Mouse (Mus musculus) skeletal muscle tissue, adult 2 months (tissue): Measurements from ENCODE around the gene Pygo2.

Source experiments
- DNase-seq: peaks from one replicate; pipeline ENCODE4 v3.0.0-alpha.2; 2012; ENCODE audit warnings: low read depth, low spot score

Gene Pygo2

DNA sequence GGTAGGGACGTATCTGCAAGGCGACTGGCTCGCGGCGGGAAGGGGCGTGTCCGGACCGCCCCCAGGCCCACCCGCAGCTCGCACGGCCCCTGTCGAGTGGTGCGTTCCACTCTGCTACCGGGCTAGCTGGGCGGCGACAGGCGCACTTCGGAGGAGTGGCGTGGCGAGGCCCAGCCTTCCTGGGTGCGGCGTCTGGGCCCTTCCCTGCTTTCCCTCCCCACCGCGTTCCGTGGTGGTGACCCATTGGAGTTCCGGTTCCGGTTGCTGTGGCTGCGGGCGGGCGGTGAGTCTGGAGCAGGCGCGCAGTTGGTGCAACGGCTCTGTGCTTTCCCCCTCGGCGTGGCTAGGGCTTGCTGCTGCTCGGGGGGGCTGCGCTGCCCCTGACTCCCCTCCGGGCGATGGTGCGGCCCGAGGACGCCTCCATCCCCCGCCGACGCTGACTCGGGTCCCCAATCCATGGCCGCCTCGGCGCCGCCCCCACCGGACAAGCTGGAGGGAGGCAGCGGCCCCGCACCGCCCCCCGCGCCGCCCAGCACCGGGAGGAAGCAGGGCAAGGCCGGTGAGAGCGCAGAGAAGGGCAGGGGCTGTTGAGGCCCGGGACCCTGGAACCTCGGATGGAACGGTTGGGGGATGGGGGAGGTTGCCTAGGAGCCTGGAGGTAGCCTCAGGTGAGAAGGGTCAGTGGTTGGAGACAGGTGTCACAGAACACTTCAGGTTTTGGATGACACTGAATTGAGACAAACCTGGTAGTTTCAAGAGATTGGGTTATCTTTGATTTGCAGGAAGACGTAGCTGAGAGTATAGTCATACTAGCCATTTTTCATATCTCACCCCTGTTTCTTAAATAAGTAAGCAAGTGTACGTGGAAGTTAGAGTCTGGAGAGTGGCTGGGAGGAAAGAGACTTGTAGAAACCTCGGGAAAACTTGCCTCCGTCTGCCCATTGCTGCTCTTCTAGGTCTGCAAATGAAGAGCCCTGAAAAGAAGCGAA is at the start of gene Pygo2:
Gene Pygo2, plus strand, starts transcription at position 44 of the 989 bp plus-strand sequence.
- peak; percentile 93 for DNase-seq

DNA sequence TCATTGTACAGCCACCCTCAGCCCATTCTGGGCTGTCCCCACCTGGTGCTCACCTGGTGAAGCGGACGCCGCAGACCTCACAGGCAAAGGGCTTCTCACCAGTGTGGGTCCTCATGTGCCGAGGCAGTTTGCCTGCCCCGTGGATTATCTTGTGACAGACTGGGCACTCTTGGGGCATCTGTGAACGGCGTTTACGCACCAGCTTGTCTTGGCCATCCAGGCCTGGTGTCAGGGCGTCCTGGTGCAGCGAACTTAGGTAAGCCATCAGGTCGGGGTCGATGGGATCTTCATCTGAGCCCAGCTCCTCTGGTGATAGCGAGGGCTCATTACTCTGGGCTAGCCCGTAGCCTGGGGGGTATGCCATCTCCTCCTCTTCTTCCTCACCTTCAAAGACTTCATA is 49.7 kb upstream of the Pygo2 start:
- no peak for DNase-seq

DNA sequence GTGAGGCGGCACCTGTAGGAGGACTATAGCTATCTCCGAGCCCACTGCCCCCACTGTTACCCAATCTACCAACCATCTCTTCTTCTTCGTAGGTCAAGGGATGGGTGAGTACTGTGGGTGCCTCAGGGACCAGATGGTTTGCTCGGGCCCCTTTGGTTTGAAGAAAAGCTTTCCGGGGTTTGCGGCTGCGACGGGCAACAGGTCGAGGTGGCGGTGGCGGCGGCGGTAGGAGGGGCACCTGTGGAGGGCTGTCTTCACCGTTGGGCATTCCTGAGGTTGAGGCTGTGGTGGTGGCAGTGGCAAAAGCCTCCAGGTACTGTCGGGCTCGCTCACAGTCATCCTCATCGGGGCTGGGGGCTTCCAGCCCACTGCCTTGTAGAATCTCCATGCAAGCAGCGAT is 49.3 kb upstream of the Pygo2 start:
- DNase-seq = no peak

DNA sequence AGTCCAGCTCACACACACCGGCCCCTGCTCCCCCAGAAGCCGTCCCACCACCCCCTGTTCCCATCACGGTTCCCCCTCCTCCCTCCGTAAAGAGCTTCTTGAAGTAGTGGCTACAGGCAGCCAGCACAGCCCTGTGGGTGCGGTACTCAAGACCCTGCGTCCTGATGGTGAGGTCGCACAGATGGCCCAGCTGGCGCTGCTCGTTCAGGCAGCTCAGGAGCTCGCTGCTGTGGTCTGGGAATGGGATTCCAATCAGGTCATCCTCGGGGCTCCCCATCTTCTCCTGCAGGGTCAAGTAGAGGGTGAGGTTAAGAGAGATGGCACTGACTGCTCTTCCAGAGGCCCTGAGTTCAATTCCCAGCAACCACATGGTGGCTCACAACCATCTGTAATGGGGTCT is 48.8 kb upstream of the Pygo2 start:
- DNase-seq = no peak

DNA sequence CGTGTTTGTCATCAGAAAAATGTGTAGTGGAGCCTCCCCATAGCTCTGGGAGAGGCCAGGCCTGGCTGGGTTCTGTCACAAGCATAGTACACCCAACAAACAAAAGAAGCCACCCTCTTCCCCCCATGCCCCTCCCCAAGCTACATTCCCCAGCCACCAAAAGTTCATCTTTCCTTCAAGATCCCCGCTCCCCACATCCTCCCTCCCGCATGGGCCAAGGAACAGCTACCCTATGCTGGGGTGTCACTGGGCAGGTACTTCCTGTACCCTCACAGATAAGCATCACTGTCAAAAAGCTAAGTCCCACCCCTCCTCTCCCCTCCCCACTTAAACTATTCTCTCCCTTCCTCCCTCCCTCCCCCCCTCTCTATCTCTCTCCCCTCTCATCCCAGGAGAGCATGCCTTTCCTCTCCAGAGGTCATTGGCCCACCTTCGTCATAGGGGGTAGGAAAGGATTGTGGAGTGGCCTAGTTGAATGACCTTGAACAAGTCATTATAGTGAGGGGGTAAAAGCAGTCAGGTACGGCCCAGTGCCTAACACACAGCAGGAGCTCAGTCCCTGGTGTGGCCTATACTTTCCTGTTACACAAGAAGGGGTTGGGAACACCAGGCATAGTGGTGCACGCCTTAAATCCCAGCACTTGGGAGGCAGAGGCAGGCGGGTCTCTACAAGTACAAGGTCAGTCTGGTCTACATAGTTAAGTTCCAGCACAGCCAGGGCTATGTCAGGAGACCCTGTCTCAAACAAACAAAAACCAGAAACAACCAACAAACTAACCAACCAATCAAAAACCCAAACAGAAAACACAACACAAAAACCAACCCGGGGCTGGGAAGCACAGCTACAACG is 47.8 kb upstream of the Pygo2 start:
- DNase-seq = no peak

DNA sequence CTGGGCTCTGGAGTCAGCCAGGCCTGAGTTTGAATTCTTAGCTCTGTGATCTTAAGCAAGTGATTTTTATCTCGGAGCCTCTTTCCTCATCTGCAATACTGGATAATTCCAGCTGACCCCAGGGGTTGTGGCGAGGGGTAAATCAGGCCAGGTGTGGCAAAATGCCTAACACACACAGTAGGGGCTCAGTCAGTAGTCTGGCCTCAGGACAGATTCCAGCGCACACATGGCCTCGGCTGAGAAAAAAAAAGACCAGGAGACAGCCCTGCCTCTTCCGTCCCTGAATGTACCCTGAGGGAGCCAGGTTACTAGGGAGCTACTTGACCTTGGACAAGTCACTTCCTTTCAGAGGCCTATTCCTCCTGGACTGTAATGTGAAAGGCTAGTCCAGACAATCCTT is 47.1 kb upstream of the Pygo2 start:
- no peak for DNase-seq

DNA sequence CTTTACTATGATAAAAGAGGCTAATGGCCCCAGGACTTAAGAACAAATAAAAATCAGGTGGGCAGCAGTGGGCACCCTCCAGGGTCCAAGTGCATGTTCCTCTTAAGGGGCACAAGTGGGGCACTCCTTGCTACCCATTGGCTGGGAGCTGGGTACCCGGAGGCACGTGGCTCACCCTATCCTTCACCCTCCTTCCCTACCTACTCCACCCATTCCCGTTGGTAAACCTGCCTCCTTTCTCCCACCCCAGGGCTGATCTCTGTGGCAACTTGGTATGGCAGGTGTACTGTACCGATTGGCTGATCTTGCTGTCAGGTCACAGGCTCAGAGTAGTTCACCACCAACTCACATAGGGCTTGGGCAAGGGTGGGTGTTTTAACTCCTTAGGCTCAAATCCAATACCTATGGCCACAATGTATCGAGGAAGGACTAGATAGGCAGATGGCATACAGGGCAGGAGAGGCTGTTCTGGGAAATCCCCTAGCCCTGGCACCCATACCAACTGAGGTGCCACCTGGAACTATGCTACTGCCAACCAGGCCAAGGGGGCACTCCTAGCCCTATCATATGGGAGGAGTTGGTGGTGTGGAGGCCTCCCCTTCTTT is 46.3 kb upstream of the Pygo2 start:
- no peak for DNase-seq

DNA sequence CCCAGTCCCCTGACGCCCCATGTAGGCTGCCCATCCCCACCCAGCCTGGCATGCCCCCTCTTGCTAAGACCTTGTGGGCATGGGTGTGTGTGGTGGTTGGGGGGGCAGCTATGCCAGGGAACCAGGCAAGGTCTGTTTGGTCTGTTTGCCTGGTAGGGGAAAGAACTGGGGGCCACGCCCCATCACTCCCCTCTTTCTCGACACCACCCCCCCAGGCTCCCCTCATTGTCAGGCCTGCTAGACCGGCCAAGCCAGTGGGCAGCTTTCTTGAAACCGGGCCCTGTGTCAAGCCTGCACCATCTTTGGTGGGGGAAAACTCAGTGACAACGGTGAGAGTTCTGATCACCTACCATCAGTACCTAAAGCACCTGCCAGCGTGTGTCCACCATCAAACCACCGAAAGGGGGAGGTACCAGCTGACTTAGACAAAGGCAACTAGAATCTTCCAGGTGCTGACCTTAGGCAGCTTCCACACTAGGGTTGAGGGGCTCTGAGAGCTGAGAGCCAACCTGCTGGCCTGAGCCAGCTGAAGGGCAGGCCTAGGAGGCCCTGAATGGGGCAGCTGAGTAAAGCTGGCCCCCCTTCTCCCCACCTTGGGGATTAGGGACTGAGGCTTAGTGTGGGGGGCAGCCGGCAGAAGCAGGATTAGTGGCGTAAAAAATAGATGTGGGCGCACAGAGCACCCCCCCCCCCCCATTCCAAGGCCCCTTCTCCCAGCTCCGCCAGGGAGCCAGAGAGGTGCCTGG is 45.5 kb upstream of the Pygo2 start:
- no peak for DNase-seq

DNA sequence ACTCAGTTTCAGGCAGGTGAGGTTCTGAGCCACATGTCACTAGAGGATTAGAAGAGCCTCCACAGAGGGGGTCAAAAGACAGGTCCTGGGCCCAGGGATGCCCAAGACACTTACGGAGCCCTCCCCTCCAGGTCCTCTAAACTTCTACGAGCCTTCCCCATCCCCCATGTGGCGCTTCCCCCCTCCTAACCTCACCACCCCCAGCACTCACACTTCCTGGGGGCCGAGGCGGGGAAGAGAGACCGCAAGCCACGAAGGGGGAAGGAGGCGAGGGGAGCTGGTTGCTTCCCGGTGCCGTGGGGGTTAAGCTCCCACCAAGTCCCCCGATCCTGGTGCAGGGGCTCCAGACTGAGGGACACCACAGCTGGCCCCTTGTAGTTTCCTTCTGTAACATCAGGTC is 44.6 kb upstream of the Pygo2 start:
- DNase-seq = no peak

DNA sequence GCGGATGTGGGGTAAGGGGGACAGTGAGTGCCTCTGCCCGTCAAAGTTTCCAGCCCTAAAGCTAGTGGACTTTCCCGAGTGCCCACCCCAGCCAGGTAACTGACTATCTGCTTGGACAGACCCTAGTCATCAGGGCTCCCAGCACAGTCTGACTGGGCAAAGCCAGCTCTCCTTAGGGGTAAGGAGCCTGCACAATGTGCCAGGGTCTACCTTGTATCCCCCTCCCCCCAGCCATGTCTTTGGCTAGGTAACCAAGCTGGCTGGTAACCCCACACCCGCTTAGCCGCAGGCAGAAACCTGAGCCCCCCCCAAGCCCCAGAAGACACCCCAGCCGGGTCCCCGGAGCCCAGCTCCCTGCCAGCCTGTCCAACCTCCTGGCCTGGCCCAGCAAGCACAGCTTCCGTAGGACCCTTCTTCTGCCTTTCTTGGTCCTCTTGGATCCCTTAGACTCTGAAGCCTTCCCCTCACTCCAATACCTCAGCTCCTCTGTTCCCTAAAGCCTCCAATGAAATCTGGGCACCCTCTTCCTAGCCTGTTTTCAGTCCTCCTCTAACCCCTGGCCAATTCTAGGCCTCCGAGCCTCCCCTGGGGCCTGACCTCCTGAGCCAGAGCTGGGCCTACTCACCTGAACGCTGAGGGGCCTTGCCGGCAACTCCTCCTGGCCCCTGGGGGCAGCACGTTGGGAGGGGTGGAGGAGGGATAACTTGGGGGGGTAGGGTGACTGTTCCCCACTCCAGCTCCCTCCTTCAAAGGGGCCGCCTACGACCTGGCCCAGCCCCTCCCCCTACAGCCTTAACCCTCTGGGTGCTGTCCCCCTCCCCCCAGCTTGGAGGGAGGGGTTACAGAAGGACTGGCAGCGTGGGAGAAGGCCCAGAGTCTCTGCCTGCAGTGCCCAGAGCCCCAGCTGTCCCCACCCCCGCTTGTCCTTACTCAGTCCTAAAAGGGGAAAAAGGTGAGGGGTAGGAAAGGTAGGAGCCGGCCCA is 43.3 kb upstream of the Pygo2 start:
- DNase-seq = no peak

DNA sequence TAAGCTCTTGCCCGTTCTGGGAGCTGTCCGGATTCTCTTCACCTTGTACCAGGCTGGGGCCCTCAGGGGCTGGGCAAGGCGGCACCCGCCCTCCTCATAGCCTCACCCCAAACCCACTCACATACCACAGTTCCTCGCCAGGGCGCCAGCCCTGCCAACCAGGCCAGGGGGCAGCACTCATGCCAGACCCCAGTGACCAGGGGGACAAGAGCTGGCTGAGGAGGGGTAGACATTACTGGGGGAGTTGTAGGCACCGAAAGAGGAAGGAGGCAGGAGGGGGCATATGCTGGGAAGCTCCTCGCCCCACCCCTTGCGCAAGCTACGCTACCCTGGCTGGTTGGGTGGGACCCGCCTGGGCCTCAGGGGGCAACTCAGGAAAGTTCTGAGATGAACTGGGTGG is 42.4 kb upstream of the Pygo2 start:
- no peak for DNase-seq

DNA sequence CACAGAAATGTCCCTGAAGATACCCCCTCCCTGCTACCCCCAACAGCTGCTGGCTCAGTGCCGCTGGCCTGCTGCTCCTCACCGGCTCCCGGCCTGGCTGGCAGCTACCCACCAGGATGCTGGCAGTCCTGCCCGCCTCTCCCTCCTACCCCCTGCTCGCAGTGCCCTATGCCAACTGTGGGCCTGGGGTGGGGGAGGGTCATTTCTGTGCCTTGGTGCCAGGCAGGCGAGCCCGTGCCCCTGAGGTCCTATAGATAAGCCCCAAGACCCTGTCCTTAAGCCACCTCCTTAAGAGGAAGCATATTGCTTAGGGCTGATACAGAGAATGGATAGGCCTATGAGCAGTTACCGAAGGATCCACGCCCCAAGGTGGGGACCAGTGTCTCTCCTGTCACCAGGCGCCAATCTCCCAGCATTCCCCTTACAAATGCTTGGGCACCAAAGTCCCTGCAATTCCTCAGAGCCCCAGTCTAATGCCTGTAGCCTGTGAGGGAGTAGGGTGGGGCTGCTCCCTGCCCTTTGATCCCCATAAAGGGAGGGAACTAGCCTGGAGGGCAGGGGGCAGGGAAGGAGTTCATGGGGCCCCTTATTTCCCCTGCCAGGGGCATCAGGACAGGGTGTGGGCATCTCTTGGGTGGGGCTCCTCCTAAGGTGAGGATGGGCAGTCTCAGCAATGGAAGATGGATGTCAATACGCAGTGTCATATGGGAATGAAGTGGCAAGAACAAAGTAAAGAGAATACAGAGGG is 41.7 kb upstream of the Pygo2 start:
- DNase-seq = peak; percentile 70

DNA sequence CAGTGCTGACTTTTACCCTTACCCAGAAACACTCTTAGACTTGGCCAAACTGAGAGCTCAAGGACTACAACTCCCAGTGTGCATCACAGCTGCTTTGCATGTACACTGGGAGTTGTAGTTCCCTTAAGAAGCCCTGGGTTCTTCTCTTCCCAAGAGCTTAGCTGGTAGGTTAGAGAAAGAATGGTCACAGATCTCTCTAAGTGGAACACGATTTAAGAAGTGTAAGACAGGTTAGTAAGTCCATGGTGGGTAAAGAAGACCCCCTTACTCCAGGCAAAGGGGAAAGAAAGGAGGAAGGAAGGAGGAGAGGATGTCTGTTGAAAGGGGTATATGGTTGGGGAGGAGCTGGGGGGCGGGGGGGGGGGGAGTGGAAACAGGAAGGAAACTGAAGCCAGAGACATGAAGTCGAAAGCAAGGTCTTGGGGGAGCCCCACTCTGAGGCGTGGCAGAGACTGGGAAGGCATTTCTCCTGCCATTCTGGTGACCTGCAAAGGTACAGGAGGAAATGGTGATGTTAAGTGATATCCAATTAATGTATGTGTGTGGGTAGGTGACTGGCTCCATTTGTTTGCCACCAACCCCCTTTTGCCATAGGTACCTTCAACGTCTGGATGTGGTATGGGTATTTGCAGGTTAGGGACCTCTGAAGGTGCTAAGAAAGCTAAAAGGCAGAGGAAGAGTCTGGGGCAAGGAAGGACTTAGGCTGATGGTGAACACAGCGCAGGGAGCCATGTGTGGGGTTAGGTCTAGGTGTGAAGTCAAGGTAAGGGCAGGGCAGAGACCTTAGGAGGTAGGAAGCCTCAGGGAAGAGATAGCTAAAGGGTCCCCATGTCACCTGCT is 40.9 kb upstream of the Pygo2 start:
- DNase-seq = no peak

DNA sequence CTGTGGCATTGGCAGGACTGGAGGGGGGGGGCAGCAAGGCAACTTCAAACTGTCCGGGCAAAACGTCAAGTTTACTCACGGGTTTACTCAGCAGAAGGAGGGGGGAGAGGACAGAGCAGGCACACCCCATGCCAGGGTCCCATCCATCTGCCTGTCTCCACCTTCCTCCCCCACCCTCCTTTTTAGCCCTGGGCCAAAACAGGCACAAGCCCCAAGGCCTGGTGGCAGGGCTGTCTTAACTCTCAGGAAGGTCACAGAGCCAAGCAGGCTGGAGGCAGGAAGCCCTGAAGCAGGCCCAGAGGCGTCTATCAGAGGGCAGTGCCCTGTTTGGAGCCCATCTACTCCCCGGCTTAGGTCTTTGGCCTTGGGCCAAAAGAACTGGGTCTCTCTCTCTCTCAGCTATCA is 39.9 kb upstream of the Pygo2 start:
- DNase-seq = peak; percentile 78

DNA sequence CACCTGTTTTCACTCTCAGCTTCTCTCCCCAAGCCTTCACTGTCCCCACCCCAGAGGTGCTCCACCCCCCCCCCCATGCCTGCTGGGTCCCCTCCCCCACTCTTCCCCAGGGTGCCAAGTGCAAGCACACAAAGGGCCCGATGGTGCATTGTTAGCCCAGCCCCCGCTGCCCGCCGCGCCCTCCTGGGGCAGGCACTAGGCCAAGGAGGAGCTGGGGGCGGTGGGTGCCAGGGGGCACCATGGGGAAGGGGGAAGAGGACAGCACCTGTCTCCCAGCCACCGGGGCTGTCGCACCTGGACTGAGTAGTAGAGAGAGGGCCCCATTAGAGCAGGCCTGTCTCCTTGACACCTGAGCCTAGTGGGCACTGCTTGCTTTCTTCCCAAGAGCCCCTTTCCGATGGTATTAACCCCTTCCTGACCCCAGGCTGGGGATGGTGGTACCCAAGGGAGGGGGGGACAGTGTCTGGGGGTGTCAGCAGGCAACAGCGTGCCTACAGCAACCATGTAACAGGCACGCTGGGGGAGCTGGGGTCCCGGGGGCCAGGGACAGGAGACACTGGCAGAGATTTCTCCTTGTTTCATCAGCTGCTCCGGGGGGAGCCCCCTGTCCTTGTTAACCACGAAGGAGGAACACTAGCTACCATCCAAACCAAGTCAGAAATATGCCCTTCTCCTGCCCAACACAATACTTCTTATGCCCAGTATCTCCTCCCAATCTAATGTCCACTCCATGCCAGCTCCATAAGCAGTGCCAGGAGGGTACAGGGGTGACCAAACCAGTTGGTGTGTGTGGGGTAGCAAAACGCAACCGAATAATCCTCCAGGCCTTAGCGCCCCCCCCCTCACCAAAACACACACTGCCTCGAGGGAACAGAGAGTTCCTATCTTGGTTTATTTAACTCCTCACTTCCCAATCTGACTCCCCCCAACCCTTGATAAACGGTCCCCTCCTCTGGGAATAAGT is 39.0 kb upstream of the Pygo2 start:
- no peak for DNase-seq

DNA sequence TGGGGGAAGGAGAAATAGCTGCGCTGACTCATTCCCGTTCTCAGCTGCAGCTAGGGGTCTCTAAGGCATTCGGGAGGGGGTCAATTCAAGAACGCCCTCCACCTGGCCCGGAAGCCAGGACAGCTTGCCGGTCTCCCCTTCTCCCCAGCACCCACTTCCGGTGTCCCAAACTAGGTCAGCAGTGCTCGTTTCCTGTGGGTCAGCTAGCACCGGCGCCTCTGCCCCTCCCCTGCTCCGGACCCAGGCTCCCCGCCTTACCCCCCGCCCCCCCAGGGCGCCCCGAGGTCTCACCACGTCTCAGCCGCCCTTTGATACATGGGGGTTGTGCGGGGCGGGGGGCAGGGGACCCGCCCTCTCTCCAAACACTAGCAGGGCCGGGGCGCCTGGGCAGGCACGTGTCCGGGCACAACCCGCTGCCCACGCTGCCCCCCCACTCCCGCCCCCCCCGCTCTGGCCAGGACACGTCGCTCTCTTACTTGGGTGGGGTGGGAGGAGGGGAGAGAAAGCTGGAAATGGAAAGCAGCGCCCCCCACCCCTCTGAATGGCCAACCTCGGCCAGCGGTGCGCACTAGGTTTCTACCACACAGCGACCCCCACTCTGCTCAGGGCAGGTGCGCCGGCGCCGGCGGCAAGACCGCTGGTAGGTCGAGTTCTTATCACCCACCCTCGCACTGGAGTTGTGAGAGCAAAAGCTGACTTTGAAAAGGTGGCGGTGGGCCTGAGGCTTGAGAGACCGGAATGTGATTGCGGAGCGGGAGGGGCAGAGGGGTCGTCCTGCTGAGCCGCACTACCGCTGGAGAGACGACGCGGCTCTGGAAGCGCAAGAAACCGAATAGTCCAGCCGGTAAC is 38.1 kb upstream of the Pygo2 start:
- peak; percentile 78 for DNase-seq
